Mouse (Mus musculus): ENCODE data around the gene Nr1i3. TPM values are rescaled to one million over a fixed set of nuclear protein-coding genes. Genes with fewer than 3 reads are reported as not detected.

The Nr1i3 gene
- not detected for total RNA-seq (2021)
- long read RNA-seq, experiment 1 = 0 reads
- long read RNA-seq, experiment 2 = 0 reads

DNA sequence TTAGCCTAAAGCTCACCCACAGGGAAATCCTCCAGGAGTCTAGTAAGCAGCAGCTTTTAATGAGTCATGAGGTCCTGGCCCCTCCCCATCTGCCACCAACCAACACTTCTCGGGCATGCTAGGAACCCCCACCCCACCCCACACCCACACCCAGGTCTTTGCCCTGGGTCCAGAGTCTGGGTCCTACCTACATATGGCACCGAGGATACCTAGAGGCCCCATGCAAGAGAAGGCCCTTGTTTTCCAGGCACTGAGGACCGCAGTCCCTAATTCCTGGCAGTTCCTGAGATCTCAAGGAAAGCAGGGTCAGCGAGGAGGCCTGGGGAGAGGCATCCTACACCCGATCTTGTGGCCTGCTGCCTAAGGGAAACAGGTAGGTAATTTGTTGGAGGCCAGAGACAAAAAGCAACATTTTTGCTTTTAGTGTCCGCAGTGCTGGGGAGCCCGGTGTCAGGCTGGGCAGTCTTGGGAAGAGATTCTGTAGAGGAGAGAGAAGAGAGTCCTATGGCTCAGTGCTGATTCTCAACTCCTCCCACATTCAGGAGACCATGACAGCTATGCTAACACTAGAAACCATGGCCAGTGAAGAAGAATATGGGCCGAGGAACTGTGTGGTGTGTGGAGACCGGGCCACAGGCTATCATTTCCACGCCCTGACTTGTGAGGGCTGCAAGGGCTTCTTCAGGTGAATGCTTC, at the start of gene Nr1i3:
Nr1i3 (plus strand) TSS at position 170 of the 696 bp plus-strand sequence.
- DNase-seq = no peak

DNA sequence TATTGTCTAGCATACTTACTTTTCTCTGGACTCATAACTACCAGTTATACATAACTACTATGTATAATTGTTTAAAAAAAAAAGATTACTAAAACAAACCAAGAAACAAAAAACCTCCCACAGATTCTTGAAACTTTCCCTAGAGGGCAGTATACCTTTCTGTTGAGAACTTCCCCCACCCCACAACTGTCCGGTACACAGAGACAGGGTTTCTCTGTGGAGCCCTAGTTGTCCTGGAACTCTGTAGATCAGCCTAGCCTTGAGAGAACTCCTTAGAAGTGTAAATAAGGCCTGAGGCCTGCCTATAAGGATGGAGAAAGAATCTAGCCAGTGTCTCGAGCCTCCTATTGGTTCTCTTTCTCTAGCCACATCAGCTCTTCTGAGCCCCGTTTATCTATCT, 49.5 kb upstream of the Nr1i3 start:
- no peak for DNase-seq

DNA sequence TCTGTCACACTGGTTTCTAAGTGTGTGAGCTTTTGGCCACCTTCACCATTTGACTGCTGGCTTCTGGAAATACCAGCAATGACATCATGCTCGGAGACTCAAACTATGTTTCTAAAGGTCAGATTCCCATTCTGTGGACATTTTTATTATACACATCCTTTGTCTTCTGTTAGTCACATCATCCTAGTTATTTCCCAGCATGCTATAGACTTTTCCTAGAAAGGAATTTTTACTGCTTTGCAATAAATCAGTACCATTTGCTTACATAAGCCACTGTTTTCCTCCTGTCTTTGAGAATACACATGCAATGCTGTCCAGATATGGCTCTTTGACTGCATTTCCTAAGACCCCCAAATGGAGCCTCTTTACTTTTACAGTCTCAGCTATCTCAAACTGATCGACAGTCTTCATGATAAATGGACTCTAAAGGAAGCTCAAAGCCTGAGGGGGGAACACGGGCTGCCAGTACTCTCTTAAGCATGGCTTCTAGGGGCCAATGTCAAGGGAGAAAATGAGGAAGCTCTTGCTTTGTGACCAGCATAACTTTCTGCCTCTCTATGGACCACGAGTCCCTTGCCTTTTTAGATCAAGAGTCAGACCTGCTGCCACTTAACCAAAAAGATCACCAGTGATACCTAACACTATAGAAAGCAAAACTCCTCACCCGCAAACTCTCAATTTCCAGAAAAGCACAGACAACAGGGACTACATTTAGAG, 48.0 kb upstream of the Nr1i3 start:
- DNase-seq = no peak

DNA sequence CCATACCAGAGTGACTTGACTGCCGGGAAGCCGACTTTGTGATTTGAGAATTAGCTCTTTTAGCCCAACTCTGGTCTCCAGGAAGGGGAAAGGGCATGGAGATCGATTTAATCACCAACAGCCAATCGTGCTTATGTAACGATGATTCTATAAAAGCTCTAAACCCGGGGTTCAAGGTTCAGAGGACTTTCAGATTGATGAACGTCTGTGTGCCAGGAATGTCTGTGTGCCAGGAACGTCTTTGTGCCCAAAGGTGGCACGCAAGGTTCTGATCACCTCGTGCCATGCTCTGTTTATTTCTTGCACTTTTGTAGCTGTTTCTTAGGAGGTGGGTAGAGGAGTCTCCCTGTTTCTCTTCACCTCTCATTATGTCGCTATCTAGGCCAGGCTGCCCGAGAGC, 44.9 kb upstream of the Nr1i3 start:
- no peak for DNase-seq

DNA sequence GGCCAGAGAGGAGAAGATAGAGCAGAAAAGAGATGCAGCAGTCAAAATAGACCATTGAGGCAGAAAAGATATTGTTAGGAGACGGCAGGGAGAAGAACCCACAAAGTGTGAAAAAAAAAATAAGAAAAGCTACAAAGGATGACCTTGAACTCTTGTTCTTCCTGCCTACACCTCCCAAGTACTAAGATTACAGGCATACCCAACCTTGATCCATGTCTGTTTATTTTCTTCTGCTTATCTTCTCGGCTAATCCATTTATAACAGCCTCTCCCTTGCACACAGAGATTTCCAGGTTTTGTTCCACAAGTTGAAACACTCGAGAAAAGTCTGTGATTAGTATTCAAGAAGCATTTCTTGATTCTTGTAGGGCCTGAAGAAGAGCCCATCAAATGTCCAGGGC, 43.9 kb upstream of the Nr1i3 start:
- no peak for DNase-seq

DNA sequence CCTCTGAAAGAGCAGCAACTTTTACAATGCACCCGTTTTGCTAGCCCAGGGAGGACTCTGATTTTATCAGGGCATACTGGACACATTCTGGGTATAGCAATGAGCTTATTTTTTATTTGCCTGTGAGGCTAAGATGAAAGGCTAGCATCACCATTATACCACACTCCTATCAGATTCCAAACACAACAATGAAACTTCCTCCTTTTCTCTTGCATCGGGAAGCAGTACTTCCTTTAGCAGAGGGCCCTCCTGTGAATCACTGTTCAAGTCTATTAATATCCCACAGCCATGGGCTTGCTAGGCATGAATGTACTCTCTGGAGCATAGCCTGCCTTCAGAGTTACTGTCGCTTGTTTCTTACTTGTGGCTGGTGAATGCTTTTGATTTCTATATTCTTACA, 42.6 kb upstream of the Nr1i3 start:
- no peak for DNase-seq

DNA sequence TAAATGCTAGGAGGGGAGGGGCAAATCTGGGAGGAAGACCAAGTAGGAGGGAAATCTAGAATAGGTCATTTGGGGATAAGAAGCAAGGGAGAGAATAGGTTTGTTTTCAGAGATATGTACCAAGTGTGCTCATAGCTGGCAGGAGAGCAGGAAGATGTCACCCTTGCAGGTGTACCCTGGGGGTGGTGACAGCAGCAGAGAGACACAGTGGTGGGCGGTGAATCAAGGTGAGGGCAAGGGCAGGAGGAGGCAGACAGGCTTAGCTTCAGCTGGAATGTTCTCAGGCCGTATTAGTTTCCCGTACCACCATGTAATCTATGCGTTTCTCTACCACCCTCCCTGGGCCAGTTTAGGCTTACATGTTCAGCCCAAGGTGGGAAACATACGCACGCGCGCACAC, 41.0 kb upstream of the Nr1i3 start:
- DNase-seq = no peak

DNA sequence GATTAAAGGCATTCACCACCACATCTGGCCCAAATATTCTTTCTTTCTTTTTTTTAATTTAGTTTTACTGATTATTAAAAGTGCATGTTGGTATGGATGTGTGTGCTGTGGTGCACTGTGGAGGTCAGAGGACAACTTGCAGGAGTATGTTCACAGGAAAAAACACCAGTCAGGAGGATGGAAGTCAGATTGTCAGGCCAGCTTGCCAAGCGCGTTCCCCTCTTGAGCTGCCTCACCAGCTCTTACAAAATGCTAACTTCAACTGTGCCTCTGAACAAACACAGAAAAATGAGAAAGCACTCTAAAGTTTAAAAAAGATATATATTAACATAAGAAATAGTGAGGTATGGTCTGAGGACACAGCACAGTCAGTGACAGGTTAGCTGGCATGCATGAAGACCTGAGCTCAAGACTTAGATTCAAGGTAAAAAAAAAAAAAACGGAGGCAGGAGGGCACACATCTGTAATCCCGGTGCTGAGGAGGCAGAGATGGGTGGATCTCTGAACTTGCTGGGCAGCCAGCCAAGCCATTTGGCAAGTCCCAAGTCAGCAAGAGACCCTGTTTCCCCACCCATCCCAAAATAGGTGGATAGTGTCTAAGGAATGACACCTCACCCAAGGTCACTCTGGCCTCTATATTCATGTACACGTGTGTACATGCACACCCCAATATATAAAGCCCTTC, 34.1 kb upstream of the Nr1i3 start:
- DNase-seq = no peak

DNA sequence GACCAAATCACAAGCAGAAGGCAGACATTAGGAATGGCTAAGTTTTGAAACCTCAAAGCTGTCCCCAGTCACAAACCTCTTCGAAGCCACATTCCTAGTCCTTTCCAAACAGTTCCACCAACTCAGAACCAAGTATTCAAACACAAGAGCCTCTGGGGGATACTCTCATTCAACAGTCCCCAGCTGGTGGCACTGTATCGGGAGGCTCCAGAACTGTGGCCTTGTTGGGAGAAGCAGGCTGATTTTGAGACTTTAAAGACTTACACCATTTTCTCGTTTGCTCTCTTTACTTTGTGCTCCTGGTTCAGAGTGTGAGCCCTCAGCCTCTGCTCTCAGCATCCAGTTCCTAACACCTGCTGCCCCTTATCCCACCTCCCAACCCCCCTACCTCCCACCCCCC, 30.7 kb upstream of the Nr1i3 start:
- DNase-seq = no peak

DNA sequence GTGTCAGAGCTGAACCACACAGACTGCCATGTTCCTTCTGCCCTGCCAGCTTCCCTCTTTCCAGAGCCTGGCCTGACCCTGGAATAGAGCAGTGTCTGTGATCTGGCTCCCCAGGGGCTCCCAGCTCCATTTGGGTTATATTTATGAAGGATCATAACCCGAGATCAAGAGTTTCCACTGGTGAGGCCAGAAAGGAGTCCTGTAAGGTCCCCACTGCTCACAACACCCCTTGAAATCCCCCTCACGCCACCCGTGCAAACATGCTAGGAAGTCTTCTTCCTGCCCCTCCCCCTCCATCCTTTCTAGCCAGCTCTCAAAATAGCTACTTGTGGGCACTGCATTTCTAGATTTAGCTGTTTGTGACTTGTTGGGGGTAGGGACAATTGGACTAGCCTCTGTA, 30.1 kb upstream of the Nr1i3 start:
- peak; percentile 19 for DNase-seq

DNA sequence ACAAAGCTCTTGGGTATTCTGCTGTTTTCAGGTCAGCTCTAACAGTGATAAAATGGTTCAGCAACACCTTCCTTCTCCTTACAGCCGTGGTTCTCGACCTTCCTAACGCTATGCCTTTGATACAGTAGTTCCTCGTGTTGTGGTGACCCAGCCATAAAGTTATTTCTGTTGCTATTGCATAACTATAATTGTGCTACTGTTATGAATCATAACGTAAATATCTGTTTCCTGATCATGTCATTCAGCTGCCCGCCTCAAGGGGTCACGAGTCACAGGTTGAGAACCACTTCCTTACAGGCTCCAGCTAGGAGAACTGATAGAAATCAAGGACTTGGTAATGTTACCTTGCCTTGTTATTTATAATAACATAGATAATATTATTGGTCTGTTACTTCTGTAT, 29.5 kb upstream of the Nr1i3 start:
- no peak for DNase-seq

DNA sequence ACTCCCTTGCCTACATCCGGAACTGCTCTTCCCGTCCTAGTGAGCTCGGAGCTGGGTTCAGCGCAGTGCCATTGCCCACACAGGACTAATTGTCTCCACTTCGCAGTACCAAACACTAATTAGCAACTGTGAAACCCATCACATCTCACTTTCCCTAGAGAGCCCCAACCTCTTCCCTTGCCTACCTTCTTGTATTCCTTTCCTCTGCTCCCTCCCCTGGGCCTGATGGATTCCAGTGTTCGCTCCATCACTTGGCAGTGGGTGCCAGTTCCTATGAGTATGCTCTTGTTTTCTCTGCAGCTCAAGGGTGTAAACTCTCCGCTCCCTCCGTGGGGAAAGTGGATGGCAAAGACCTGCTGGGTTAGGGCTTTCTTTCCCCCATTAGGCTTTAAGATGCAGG, 28.1 kb upstream of the Nr1i3 start:
- DNase-seq = no peak

DNA sequence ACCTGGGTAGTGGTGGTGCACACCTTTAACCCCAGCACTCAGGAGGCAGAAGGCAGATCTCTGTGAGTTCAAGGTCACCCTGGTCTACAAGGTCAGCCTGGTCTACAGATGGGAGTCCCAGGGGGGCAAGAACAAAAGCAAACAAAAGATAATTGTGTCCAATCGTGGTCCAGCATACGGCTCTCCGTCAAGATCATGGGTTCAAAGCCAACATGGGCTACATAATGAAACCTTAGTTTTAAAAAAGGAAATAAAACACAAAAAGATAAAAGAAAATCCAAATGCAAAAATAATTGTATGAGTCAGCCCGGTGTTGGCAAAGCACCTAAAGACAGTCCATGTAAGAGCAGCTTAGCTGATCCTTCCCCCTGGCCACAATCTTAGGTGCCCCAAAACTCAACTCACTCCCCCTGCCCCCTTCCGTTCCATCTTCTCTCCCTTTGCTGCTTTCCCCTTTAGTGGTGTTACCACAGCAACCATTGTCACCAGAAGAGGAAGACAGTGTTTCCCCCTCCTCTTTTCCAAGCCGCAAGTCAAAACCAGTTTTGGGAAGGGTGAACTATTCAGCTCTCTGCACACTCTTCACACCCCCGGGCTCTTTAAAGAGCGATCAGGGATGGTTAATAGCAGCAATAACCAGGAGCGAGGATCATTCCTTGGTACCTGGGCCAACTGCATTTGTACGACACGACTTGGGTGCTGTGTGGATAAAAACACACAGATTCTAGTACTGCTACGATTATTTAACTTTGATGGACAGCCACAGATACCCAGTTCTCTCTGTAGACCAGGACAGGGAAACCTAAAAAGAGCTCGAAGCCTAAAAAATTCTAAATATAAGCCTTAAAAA, 25.7 kb upstream of the Nr1i3 start:
- no peak for DNase-seq

DNA sequence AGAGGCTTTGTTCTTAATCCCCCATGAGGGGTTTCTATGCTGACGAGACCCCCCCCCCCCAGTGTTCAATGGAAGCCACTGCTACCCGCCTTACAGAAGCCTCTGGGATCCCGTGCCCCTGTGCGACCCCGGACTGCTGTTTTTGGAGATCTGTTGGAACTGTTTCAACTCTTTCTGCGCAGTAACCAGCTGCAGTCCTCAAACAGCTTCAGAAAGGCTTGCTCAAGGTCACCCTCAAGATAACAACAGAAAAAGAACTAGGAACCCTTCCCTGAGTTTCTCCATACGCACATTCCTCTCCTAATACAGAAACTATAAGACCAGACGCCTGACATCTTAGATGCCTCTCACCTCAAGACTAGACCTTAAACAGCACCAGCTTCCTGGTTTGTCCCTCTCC, 24.7 kb upstream of the Nr1i3 start:
- DNase-seq = no peak

DNA sequence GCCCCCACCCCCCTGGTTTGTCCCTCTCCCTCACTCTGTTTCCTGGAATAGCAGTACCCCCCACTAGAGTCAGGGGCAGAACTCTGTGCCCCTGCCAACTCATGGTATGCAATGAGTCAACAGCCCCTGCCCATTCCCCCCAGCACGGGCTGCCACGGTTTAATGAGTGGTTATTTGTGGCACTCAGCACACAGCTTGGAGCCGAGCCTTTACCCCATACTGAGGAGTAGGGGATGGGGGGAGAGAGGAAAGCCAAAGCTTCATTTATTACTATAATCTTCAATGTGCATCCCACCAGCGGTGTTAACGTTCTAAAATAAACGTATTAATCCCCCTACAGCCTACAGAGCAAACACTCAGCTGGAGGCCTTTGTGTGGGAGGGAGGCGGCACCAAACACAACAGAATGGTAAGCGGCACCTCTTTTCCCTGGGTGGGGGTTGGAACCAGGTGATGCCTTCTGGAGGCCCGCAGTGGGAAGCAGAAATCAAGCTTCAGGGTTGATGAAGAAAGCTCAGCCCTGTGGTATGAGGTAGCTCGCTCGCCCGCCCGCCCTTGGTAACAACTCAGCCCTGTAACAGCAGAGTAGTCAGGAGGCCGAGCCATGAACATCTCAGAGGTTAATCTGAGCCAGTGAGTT, 24.2 kb upstream of the Nr1i3 start:
- no peak for DNase-seq

DNA sequence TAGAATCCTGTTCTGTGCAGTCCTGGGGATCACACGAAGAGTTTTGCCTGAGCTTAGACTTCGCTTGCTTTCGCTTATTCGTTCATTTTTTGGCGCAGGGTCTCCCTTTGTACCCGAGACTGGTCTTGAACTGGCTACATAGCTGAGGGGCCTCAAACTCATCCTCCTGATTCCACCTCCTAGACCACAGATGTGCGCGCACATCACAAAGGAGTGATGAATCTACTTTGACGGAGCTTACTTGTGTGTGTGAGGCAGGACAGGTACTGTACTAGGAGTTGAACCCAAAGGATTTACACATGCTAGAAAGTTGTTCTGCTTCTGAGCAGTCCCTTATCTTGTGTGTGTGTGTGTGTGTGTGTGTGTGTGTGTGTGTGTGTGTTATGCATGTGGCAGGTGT, 22.9 kb upstream of the Nr1i3 start:
- no peak for DNase-seq

DNA sequence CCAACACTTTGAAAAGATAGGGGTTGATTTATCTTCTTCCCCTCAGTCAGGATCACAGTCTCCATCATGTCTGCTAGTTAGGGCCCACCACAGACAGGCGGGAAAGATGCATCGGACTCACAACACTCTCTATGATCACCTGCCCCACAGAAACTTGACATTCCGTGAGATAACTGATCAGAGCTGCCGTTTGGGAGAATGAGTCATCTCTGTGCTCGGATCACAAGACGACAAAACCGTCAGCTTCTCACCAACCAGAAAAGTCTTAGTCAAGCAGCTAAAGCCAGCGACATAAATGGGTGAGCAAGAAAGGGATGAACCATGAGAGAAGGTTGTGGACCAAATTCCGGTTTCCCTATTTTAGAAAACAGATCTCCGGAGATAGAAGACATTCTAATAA, 21.5 kb upstream of the Nr1i3 start:
- DNase-seq = no peak

DNA sequence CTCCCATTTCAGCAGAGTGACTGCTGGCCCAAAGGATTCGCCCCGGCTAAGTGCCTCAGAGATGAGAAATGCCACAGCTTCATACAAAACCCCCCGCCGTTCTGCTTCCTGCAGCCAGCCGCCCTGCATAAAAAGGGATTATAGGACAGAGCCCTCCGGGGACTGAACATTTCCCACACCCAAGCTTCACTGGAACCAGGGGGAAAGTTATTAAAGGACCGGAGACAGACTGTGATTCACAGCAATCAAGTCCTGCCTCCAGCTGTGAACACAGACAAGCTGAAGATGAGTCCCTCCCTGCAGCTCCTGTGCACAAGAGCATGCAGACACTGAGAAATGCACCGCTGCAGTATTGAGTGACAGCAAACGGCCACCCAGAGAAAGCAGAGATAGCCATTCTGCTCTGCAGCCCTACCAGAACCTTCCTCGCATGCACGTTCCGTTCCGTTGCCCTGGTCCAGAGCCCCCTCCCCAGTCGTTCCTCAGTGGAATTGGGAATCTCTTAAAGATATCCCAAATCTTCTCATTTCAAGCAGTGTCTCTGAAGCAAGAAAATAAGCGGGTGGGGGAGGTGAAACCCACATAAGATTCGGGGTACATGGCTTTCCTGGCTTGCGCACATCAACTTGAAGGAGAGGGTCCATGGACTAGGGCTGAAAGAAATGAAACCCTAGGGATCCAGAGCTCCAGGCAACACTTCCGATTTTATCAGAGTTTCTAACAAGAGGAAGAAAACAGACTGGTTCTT, 20.5 kb upstream of the Nr1i3 start:
- DNase-seq = no peak

DNA sequence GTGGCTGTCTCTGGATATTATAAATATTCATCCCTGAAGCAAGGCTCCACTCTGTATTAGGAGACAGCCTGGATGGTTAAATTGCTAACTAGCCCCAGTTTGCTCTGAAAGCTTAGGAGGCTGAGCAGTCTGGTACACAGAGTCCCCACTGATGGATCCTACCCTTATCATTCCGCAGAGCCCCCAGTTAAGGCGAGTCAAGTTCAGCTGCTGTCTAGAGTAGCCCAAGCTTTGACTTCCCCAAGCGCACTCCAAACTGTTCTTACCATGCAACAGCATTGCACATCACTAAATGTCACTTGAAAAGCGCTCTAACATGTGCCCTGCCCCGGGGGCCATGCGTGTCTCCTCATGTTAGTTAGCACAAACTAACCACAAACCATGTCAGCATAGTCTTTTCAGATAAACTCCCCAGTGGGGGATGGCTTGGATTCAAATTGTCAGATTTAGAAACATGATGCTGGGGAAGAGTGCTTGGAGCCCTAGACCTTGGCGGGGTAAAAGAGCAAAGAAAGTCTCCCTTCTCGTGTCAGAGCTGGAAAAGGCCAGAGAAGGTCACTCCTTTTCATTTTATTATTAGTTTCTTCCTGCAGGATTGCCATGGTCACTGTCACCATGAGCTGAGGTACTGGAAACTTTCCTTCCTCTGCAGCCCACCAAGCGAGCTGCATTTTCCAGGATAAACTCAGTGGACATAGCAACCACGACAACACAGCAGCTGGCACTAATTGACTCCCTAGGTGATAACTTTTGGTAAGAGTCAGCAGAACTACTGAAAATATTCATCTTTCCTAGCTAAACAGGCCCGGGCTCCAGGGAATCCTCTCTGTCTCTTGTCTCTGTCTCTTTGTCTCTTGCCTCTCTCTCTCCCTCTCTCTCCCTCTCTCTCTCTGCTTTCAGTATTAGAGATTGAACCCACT, 19.6 kb upstream of the Nr1i3 start:
- no peak for DNase-seq
